Mouse (Mus musculus) thymus, adult 2 months (tissue): ENCODE data around the gene Tpra1.

Experiments used
- CTCF ChIP-seq: fragments of 200-500 bp; IDR thresholded peaks from 2 replicates; pipeline ENCODE4 v1.5.1; 2012; ENCODE audit warnings: mild to moderate bottlenecking, control low read depth, low read length, moderate library complexity, borderline replicate concordance; ENCODE audit not compliant: control insufficient read depth, poor library complexity, insufficient read depth; ENCODE audit errors: extremely low read depth
- POLR2A ChIP-seq: fragments of 200-500 bp; IDR thresholded peaks from 2 replicates; pipeline ENCODE4 v1.6.1; 2012; ENCODE audit warnings: mild to moderate bottlenecking, low read length, control low read depth, moderate library complexity; ENCODE audit not compliant: control insufficient read depth, poor library complexity, insufficient read depth; ENCODE audit errors: extremely low read depth

GRCm38 (mm10) chr6:88929451-88929850, 27.4 kb downstream of the Tpra1 start:
- no peak for TF ChIP-seq CTCF
- TF ChIP-seq POLR2A = no peak
